Mouse (Mus musculus): ENCODE data around the gene Kat5. TPM values are rescaled to one million over a fixed set of nuclear protein-coding genes. Genes with fewer than 3 reads are reported as not detected.

Gene Kat5
- polyA plus RNA-seq, 1 experiment from 2014 or later = 40.0 TPM

- Histone ChIP-seq H3K9ac (ENCODE audit: low read length) (peak overlapping the region; percentile 87), H3K9me3 (ENCODE audit: control insufficient read depth, low read length) (no peaks in the 10 kb centered on the region), H3K27ac (ENCODE audit: low read depth, low read length) (peak overlapping the region; percentile 73), H3K4me1 (ENCODE audit: control insufficient read depth, insufficient read depth, low read length) (peaks cover 14% of the 10 kb centered on the region), H3K36me3 (ENCODE audit: control insufficient read depth, insufficient read depth, low read length) (peaks cover 12% of the 10 kb centered on the region), H3K4me3 (ENCODE audit: low read depth, low read length) (peak overlapping the region; percentile 80), H3K27me3 (ENCODE audit: control insufficient read depth, insufficient read depth, low read length) (no peaks in the 10 kb centered on the region), H3K4me2 (peak overlapping the region; percentile 86)
- peak; percentile 6; the same call in 1 of the 2 replicates for ATAC-seq (ENCODE audit: low FRiP score)
- 44% methylated on average over 12 of the region's 12 CpGs for WGBS
- DNase-seq (ENCODE audit: low spot score, missing footprints) = no peak
Measured at GRCm38 (mm10) chr19:5636571-5637041, 26.6 kb upstream of the Kat5 start.

- DNase-seq (ENCODE audit: low spot score, missing footprints) (no peak), ATAC-seq (ENCODE audit: low FRiP score) (no peak)
- H3K4me3 ChIP-seq (ENCODE audit: low read depth, low read length) = no peak overlapping the region
- peak overlapping the region; percentile 87; the same call in 1 of the 2 replicates for H3K9ac ChIP-seq (ENCODE audit: low read length)
- no peaks in the 10 kb centered on the region for H3K27me3 ChIP-seq (ENCODE audit: control insufficient read depth, insufficient read depth, low read length)
- no peak overlapping the region for H3K27ac ChIP-seq (ENCODE audit: low read depth, low read length)
- WGBS = 82% methylated on average over 7 of the region's 7 CpGs
- H3K9me3 ChIP-seq (ENCODE audit: control insufficient read depth, low read length) = no peaks in the 10 kb centered on the region
- H3K4me1 ChIP-seq (ENCODE audit: control insufficient read depth, insufficient read depth, low read length) = peaks cover 14% of the 10 kb centered on the region
- peak overlapping the region; percentile 86; the same call in 1 of the 2 replicates for H3K4me2 ChIP-seq
- H3K36me3 ChIP-seq (ENCODE audit: control insufficient read depth, insufficient read depth, low read length) = peaks cover 7% of the 10 kb centered on the region
Measured at GRCm38 (mm10) chr19:5636036-5636570, 26.1 kb upstream of the Kat5 start.

- Histone ChIP-seq H3K4me2 (no peak overlapping the region), H3K4me1 (ENCODE audit: control insufficient read depth, insufficient read depth, low read length) (peaks cover 8% of the 10 kb centered on the region), H3K36me3 (ENCODE audit: control insufficient read depth, insufficient read depth, low read length) (no peaks in the 10 kb centered on the region), H3K9ac (ENCODE audit: low read length) (no peak overlapping the region), H3K4me3 (ENCODE audit: low read depth, low read length) (no peak overlapping the region), H3K27me3 (ENCODE audit: control insufficient read depth, insufficient read depth, low read length) (no peaks in the 10 kb centered on the region), H3K9me3 (ENCODE audit: control insufficient read depth, low read length) (no peaks in the 10 kb centered on the region), H3K27ac (ENCODE audit: low read depth, low read length) (no peak overlapping the region)
- ATAC-seq (ENCODE audit: low FRiP score) (no peak), DNase-seq (ENCODE audit: low spot score, missing footprints) (no peak)
- WGBS = 78% methylated on average over 9 of the region's 9 CpGs
Measured at GRCm38 (mm10) chr19:5632120-5632519, 22.1 kb upstream of the Kat5 start.

- no peak overlapping the region for H3K27ac ChIP-seq (ENCODE audit: low read depth, low read length)
- H3K4me2 ChIP-seq = no peak overlapping the region
- H3K36me3 ChIP-seq (ENCODE audit: control insufficient read depth, insufficient read depth, low read length) = no peaks in the 10 kb centered on the region
- H3K4me3 ChIP-seq (ENCODE audit: low read depth, low read length) = no peak overlapping the region
- ATAC-seq (ENCODE audit: low FRiP score) (no peak), DNase-seq (ENCODE audit: low spot score, missing footprints) (no peak)
- H3K27me3 ChIP-seq (ENCODE audit: control insufficient read depth, insufficient read depth, low read length) = no peaks in the 10 kb centered on the region
- no peaks in the 10 kb centered on the region for H3K9me3 ChIP-seq (ENCODE audit: control insufficient read depth, low read length)
- no peak overlapping the region for H3K9ac ChIP-seq (ENCODE audit: low read length)
- no peaks in the 10 kb centered on the region for H3K4me1 ChIP-seq (ENCODE audit: control insufficient read depth, insufficient read depth, low read length)
Measured at GRCm38 (mm10) chr19:5629907-5630306, 19.9 kb upstream of the Kat5 start.

- no peak for DNase-seq (ENCODE audit: low spot score, missing footprints)
- Histone ChIP-seq H3K36me3 (ENCODE audit: control insufficient read depth, insufficient read depth, low read length) (no peaks in the 10 kb centered on the region), H3K4me3 (ENCODE audit: low read depth, low read length) (no peak overlapping the region), H3K9me3 (ENCODE audit: control insufficient read depth, low read length) (no peaks in the 10 kb centered on the region), H3K4me2 (no peak overlapping the region), H3K9ac (ENCODE audit: low read length) (no peak overlapping the region), H3K4me1 (ENCODE audit: control insufficient read depth, insufficient read depth, low read length) (no peaks in the 10 kb centered on the region), H3K27ac (ENCODE audit: low read depth, low read length) (no peak overlapping the region), H3K27me3 (ENCODE audit: control insufficient read depth, insufficient read depth, low read length) (no peaks in the 10 kb centered on the region)
- WGBS = 84% methylated on average over 8 of the region's 8 CpGs
- ATAC-seq (ENCODE audit: low FRiP score) = no peak
Measured at GRCm38 (mm10) chr19:5625311-5625710, 15.3 kb upstream of the Kat5 start.

GRCm38 (mm10) chr19:5621884-5622283, 11.8 kb upstream of the Kat5 start:
- Histone ChIP-seq H3K4me3 (ENCODE audit: low read depth, low read length) (no peak overlapping the region), H3K4me1 (ENCODE audit: control insufficient read depth, insufficient read depth, low read length) (no peaks in the 10 kb centered on the region), H3K4me2 (no peak overlapping the region), H3K9ac (ENCODE audit: low read length) (no peak overlapping the region), H3K9me3 (ENCODE audit: control insufficient read depth, low read length) (no peaks in the 10 kb centered on the region), H3K27me3 (ENCODE audit: control insufficient read depth, insufficient read depth, low read length) (no peaks in the 10 kb centered on the region), H3K27ac (ENCODE audit: low read depth, low read length) (no peak overlapping the region), H3K36me3 (ENCODE audit: control insufficient read depth, insufficient read depth, low read length) (no peaks in the 10 kb centered on the region)
- ATAC-seq (ENCODE audit: low FRiP score) = no peak
- DNase-seq (ENCODE audit: low spot score, missing footprints) = no peak
- 83% methylated on average over 5 of the region's 5 CpGs for WGBS

GRCm38 (mm10) chr19:5620007-5620406, 10.0 kb upstream of the Kat5 start:
- Histone ChIP-seq H3K4me1 (ENCODE audit: control insufficient read depth, insufficient read depth, low read length) (no peaks in the 10 kb centered on the region), H3K27ac (ENCODE audit: low read depth, low read length) (no peak overlapping the region), H3K4me2 (no peak overlapping the region), H3K36me3 (ENCODE audit: control insufficient read depth, insufficient read depth, low read length) (no peaks in the 10 kb centered on the region), H3K27me3 (ENCODE audit: control insufficient read depth, insufficient read depth, low read length) (no peaks in the 10 kb centered on the region), H3K9me3 (ENCODE audit: control insufficient read depth, low read length) (no peaks in the 10 kb centered on the region), H3K4me3 (ENCODE audit: low read depth, low read length) (no peak overlapping the region), H3K9ac (ENCODE audit: low read length) (no peak overlapping the region)
- ATAC-seq (ENCODE audit: low FRiP score) (no peak), DNase-seq (ENCODE audit: low spot score, missing footprints) (no peak)
- WGBS = 83% methylated on average over 4 of the region's 4 CpGs

- WGBS = 76% methylated on average over 2 of the region's 2 CpGs
- DNase-seq (ENCODE audit: low spot score, missing footprints) (no peak), ATAC-seq (ENCODE audit: low FRiP score) (no peak)
- Histone ChIP-seq H3K36me3 (ENCODE audit: control insufficient read depth, insufficient read depth, low read length) (no peaks in the 10 kb centered on the region), H3K9me3 (ENCODE audit: control insufficient read depth, low read length) (no peaks in the 10 kb centered on the region), H3K4me2 (no peak overlapping the region), H3K4me1 (ENCODE audit: control insufficient read depth, insufficient read depth, low read length) (peaks cover 6% of the 10 kb centered on the region), H3K4me3 (ENCODE audit: low read depth, low read length) (no peak overlapping the region), H3K27me3 (ENCODE audit: control insufficient read depth, insufficient read depth, low read length) (no peaks in the 10 kb centered on the region), H3K9ac (ENCODE audit: low read length) (no peak overlapping the region), H3K27ac (ENCODE audit: low read depth, low read length) (no peak overlapping the region)
Measured at GRCm38 (mm10) chr19:5614953-5615352, 4.9 kb upstream of the Kat5 start.

- Histone ChIP-seq H3K4me1 (ENCODE audit: control insufficient read depth, insufficient read depth, low read length) (peaks cover 15% of the 10 kb centered on the region), H3K36me3 (ENCODE audit: control insufficient read depth, insufficient read depth, low read length) (peaks cover 4% of the 10 kb centered on the region; the same call in 1 of the 2 replicates), H3K4me3 (ENCODE audit: low read depth, low read length) (no peak overlapping the region), H3K27ac (ENCODE audit: low read depth, low read length) (no peak overlapping the region), H3K9ac (ENCODE audit: low read length) (no peak overlapping the region), H3K9me3 (ENCODE audit: control insufficient read depth, low read length) (no peaks in the 10 kb centered on the region), H3K4me2 (no peak overlapping the region), H3K27me3 (ENCODE audit: control insufficient read depth, insufficient read depth, low read length) (no peaks in the 10 kb centered on the region)
- ATAC-seq (ENCODE audit: low FRiP score) (no peak), DNase-seq (ENCODE audit: low spot score, missing footprints) (no peak)
- 70% methylated on average over 3 of the region's 3 CpGs for WGBS
Measured at GRCm38 (mm10) chr19:5612762-5613411, 2.9 kb upstream of the Kat5 start.

Data from midbrain, embryonic 11.5 days (tissue).